10 mouse cellular contexts compared by ENCODE assay signal in genomic region chr11:78455308-78455707, GRCm38 (mm10). TPM values are rescaled to one million over a fixed set of nuclear protein-coding genes. Genes with fewer than 3 reads are reported as not detected.
DNase-seq lines count a peak whose midpoint lies in the region; ATAC-seq and TF ChIP-seq lines count a peak whose summit lies in the region.
"Had no signal": no experiment of that assay in that cellular context is flagged by ENCODE, and none has a peak within 500 bp of the region (broad histone marks: within the 10 kb centered on the region; RNA-seq: fewer than 3 reads in every experiment).

No protein-coding gene starts in this region.

- H3K27ac ChIP-seq in hindbrain, embryonic 14.5 days = no peak overlapping the region
- no peak overlapping the region for H3K27ac ChIP-seq in hindbrain, embryonic 16.5 days (ENCODE audit: low read depth, low read length)

- no peaks in the 10 kb centered on the region for H3K27me3 ChIP-seq in hindbrain, embryonic 14.5 days (ENCODE audit: control insufficient read depth, insufficient read depth, low read length)
- no peaks in the 10 kb centered on the region for H3K27me3 ChIP-seq in hindbrain, embryonic 16.5 days (replicated peaks; ENCODE audit: control insufficient read depth, insufficient read depth, low read length)
- H3K27me3 ChIP-seq in E14TG2a.4 (ENCODE audit: insufficient read depth, low read length) = 0 out of 2 replicates have a peak, but pooled peaks cover 6% of the 10 kb centered on the region

- peak; percentile 94 for TF ChIP-seq CTCF in E14TG2a.4 (conservative IDR thresholded peaks at IDR 0.05; ENCODE audit: low read length)

- H3K9me3 ChIP-seq in hindbrain, embryonic 14.5 days (ENCODE audit: control insufficient read depth, low read length) = no peaks in the 10 kb centered on the region
- H3K9me3 ChIP-seq in hindbrain, embryonic 16.5 days (ENCODE audit: control insufficient read depth, low read length) = no peaks in the 10 kb centered on the region
- no peaks in the 10 kb centered on the region for H3K9me3 ChIP-seq in E14TG2a.4 (ENCODE audit: low read length)

- no peaks in the 10 kb centered on the region for H3K36me3 ChIP-seq in hindbrain, embryonic 14.5 days (replicated peaks; ENCODE audit: control insufficient read depth, insufficient read depth)
- no peaks in the 10 kb centered on the region for H3K36me3 ChIP-seq in hindbrain, embryonic 16.5 days (ENCODE audit: control insufficient read depth, insufficient read depth, low read length)
- no peaks in the 10 kb centered on the region for H3K36me3 ChIP-seq in E14TG2a.4 (ENCODE audit: insufficient read depth, low read length)

- WGBS in hindbrain, embryonic 14.5 days = 50% methylated on average over 5 of the region's 5 CpGs
- WGBS in hindbrain, embryonic 16.5 days = 43% methylated on average over 5 of the region's 5 CpGs

- no peaks in the 10 kb centered on the region for H3K4me1 ChIP-seq in hindbrain, embryonic 14.5 days (replicated peaks; ENCODE audit: control insufficient read depth, insufficient read depth, low read length)
- H3K4me1 ChIP-seq in hindbrain, embryonic 16.5 days (ENCODE audit: control insufficient read depth, insufficient read depth, low read depth, low read length) = no peaks in the 10 kb centered on the region
- H3K4me1 ChIP-seq in E14TG2a.4 (replicated peaks; ENCODE audit: low read depth, low read length) = peaks cover 23% of the 10 kb centered on the region

- DNase-seq in hindbrain, embryonic 14.5 days (ENCODE audit: low spot score) = peak; percentile 39
- peak; percentile 30 for DNase-seq in 3134 (ENCODE audit: extremely low read depth, insufficient read length, low spot score)
- DNase-seq in c-Kit-positive CD71-positive TER-119-negative erythroid progenitor cells, embryonic 14.5 days (ENCODE audit: low read depth) = peak; percentile 38
- peak; percentile 58 for DNase-seq in kidney, postnatal 14 days
- peak; percentile 21 to 56 for DNase-seq in spleen, postnatal 10 days (ENCODE audit: low spot score in 2 of 2)
- DNase-seq in yolk sac, embryonic 10.5 days (ENCODE audit: low spot score) = no peak

- H3K4me2 ChIP-seq in hindbrain, embryonic 14.5 days (replicated peaks) = no peak overlapping the region
- H3K4me2 ChIP-seq in hindbrain, embryonic 16.5 days (ENCODE audit: low read length) = no peak overlapping the region

- no peak overlapping the region for H3K9ac ChIP-seq in hindbrain, embryonic 14.5 days
- no peak overlapping the region for H3K9ac ChIP-seq in hindbrain, embryonic 16.5 days (ENCODE audit: low read depth, low read length)

- no peak overlapping the region for H3K4me3 ChIP-seq in hindbrain, embryonic 14.5 days (replicated peaks; ENCODE audit: low read length)
- H3K4me3 ChIP-seq in hindbrain, embryonic 16.5 days (ENCODE audit: low read length) = no peak overlapping the region
- H3K4me3 ChIP-seq in E14TG2a.4 (replicated peaks; ENCODE audit: low read length) = 0 out of 2 replicates have a peak overlapping the region, but pooled peaks have one; percentile 50
- H3K4me3 ChIP-seq: erythroblast, embryonic 14.5 days had no signal

- ATAC-seq in hindbrain, embryonic 14.5 days (ENCODE audit: low FRiP score) = no peak
- no peak for ATAC-seq in hindbrain, embryonic 16.5 days

RNA-seq across cellular contexts. Expression of gene Slc46a1, which starts 10.2 kb away (rescaled TPM):
- 25.2 and 25.5 TPM in 2 replicates for polyA plus RNA-seq in hindbrain, embryonic 14.5 days (2014; fragmentation: Nextera tagmentation; extraction: Ambion mirVana)
- polyA plus RNA-seq in hindbrain, embryonic 16.5 days (2015; fragmentation: Nextera tagmentation; extraction: Ambion mirVana) = 27.8 and 31.1 TPM in 2 replicates

RNA-seq across cellular contexts. Expression of gene Slc13a2, which starts 33.3 kb away (rescaled TPM):
- not detected in 2 replicates for polyA plus RNA-seq in hindbrain, embryonic 14.5 days (2014; fragmentation: Nextera tagmentation; extraction: Ambion mirVana)
- not detected in 2 replicates for polyA plus RNA-seq in hindbrain, embryonic 16.5 days (2015; fragmentation: Nextera tagmentation; extraction: Ambion mirVana)
- polyA plus RNA-seq: erythroblast, embryonic 14.5 days had no signal

RNA-seq across cellular contexts. Expression of gene Sarm1, which starts 42.2 kb away (rescaled TPM):
- 52.0 and 55.1 TPM in 2 replicates for polyA plus RNA-seq in hindbrain, embryonic 14.5 days (2014; fragmentation: Nextera tagmentation; extraction: Ambion mirVana)
- 43.5 and 51.3 TPM in 2 replicates for polyA plus RNA-seq in hindbrain, embryonic 16.5 days (2015; fragmentation: Nextera tagmentation; extraction: Ambion mirVana)
- polyA plus RNA-seq: erythroblast, embryonic 14.5 days had no signal

RNA-seq across cellular contexts. Expression of gene Vtn, which starts 43.6 kb away (rescaled TPM):
- 178 and 201 TPM in 2 replicates for polyA plus RNA-seq in hindbrain, embryonic 14.5 days (2014; fragmentation: Nextera tagmentation; extraction: Ambion mirVana)
- 150 and 176 TPM in 2 replicates for polyA plus RNA-seq in hindbrain, embryonic 16.5 days (2015; fragmentation: Nextera tagmentation; extraction: Ambion mirVana)

RNA-seq across cellular contexts. Expression of gene Sebox, which starts 47.9 kb away (rescaled TPM):
- polyA plus RNA-seq in hindbrain, embryonic 14.5 days (2014; fragmentation: Nextera tagmentation; extraction: Ambion mirVana) = 0.21 TPM in 1 of 2 replicates, not detected in the other
- 0.11 and 0.20 TPM in 2 replicates for polyA plus RNA-seq in hindbrain, embryonic 16.5 days (2015; fragmentation: Nextera tagmentation; extraction: Ambion mirVana)
- polyA plus RNA-seq: erythroblast, embryonic 14.5 days; limb, embryonic 14.5 days had no signal
